Mouse (Mus musculus): Measurements from ENCODE around the gene Esr1.

- TF ChIP-seq CTCF (IDR thresholded peaks at IDR 0.05; ENCODE audit: low read depth): no peak
- no peak for TF ChIP-seq EP300 (IDR thresholded peaks at IDR 0.05; ENCODE audit: low read depth)
Observed at GRCm38 (mm10) chr10:4798268-4798808, 186.9 kb downstream of the Esr1 start.
